Mouse (Mus musculus) midbrain, embryonic 13.5 days (tissue): Measurements from ENCODE around the gene Spns3. TPM values are rescaled to one million over a fixed set of nuclear protein-coding genes. Genes with fewer than 3 reads are reported as not detected.

ENCODE experiments used
- ATAC-seq: fragments of 200-750 bp; cut with Nextera tagmentation; 2 replicates; pipeline ENCODE4 v1.8.0; 2017; ENCODE audit warnings: mild to moderate bottlenecking, moderate TSS enrichment, moderate library complexity
- H3K27ac ChIP-seq: fragments of 300-500 bp; sonication (generic); 2 replicates; pipeline ENCODE4 v1.5.1; 2015; ENCODE audit warnings: inconsistent platforms, mild to moderate bottlenecking, moderate library complexity
- H3K27me3 ChIP-seq: fragments of 300-500 bp; sonication (generic); 2 replicates; pipeline ENCODE4 v1.6.1; 2015; ENCODE audit warnings: mild to moderate bottlenecking, inconsistent platforms
- H3K36me3 ChIP-seq: fragments of 300-500 bp; sonication (generic); 2 replicates; pipeline ENCODE4 v1.6.1; 2015; ENCODE audit warnings: mild to moderate bottlenecking, inconsistent platforms
- H3K4me1 ChIP-seq: fragments of 300-500 bp; sonication (generic); replicated peaks from 2 replicates; pipeline ENCODE4 v1.6.1; 2015; ENCODE audit warnings: inconsistent platforms
- H3K4me2 ChIP-seq: fragments of 300-500 bp; sonication (generic); replicated peaks from 2 replicates; pipeline ENCODE4 v1.6.1; 2015; ENCODE audit warnings: moderate library complexity, mild to moderate bottlenecking, inconsistent platforms
- H3K4me3 ChIP-seq: fragments of 300-500 bp; sonication (generic); replicated peaks from 2 replicates; pipeline ENCODE4 v1.5.1; 2015; ENCODE audit warnings: mild to moderate bottlenecking, inconsistent platforms
- H3K9ac ChIP-seq: fragments of 300-500 bp; sonication (generic); replicated peaks from 2 replicates; pipeline ENCODE4 v1.6.1; 2015; ENCODE audit warnings: mild to moderate bottlenecking, inconsistent platforms
- H3K9me3 ChIP-seq: fragments of 300-500 bp; sonication (generic); 2 replicates; pipeline ENCODE4 v1.6.1; 2016; ENCODE audit warnings: mild to moderate bottlenecking, inconsistent platforms
- WGBS: fragments of 180-500 bp; shearing (Covaris S2); methylation state at CpG from one replicate; pipeline ENCODE4 v1.1.7; 2015; 5-methylcytosine and 5-hydroxymethylcytosine counted together
- polyA plus RNA-seq: library from polyadenylated mRNA; unstranded; fragments of >200 nt; fragmentation: Nextera tagmentation; extraction: Ambion mirVana; gene quantifications from 2 replicates; pipeline ENCODE4 v1.2.1, GENCODE M21; 2015

Gene Spns3
- polyA plus RNA-seq, 1 experiment from 2014 or later = not detected

DNA sequence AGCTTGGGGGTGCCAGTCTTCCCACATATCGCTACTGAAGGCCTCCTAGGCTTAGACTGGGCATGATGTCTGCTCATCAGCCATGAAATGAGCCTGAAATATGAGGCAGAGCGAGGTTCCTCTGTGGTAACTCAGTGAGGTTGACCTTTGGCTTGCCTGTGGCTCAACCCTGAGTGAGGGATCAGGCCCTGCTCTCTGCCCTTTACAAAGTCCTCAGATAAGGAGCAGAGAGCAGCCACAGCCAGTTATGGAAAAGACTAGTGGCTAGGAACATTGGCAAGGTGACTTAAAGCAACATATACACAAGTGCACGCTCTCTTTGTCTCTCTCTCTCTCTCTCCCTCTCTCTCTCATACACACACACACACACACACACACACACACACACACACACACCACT, 75.4 kb downstream of the Spns3 start:
- Histone ChIP-seq H3K4me2 (no peak overlapping the region), H3K4me1 (peaks cover 29% of the 10 kb centered on the region), H3K4me3 (no peak overlapping the region), H3K36me3 (peaks cover 20% of the 10 kb centered on the region), H3K9me3 (no peaks in the 10 kb centered on the region), H3K27ac (no peak overlapping the region), H3K9ac (no peak overlapping the region), H3K27me3 (no peaks in the 10 kb centered on the region)
- WGBS = 81% methylated on average over 3 of the region's 3 CpGs
- no peak for ATAC-seq

GRCm38 (mm10) chr11:72473540-72473939, 76.8 kb downstream of the Spns3 start:
- Histone ChIP-seq H3K4me3 (no peak overlapping the region), H3K9me3 (no peaks in the 10 kb centered on the region), H3K9ac (no peak overlapping the region), H3K36me3 (peaks cover 20% of the 10 kb centered on the region), H3K27me3 (no peaks in the 10 kb centered on the region), H3K4me1 (peaks cover 39% of the 10 kb centered on the region), H3K4me2 (no peak overlapping the region), H3K27ac (no peak overlapping the region)
- 95% methylated on average over 4 of the region's 4 CpGs for WGBS
- ATAC-seq = no peak

DNA sequence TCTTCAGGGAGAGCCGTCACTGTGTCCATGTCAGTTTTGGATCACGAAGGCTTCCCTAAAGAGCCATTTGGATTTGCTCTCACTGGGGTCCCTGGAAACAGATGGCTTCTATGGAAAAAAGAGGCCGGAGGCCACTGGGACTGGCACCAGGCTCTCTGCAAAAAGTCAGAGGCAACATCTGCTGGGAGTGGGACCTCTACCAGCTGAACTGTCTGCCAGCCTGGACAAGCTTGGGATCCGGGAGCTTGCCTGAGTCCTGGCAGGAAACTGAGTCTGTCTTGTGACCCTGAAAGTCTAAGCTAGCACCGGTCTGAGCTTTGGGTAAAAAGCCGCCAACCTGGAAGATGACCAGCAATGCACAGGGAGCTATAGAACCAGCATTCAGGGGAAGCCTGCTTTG, 78.9 kb downstream of the Spns3 start:
- H3K27ac ChIP-seq = no peak overlapping the region
- no peak overlapping the region for H3K4me2 ChIP-seq
- WGBS = 87% methylated on average over 6 of the region's 6 CpGs
- H3K9ac ChIP-seq = no peak overlapping the region
- H3K4me3 ChIP-seq = no peak overlapping the region
- peaks cover 37% of the 10 kb centered on the region for H3K4me1 ChIP-seq
- H3K9me3 ChIP-seq = no peaks in the 10 kb centered on the region
- H3K27me3 ChIP-seq = no peaks in the 10 kb centered on the region
- peaks cover 20% of the 10 kb centered on the region for H3K36me3 ChIP-seq
- no peak for ATAC-seq

- no peaks in the 10 kb centered on the region for H3K27me3 ChIP-seq
- no peak overlapping the region for H3K9ac ChIP-seq
- ATAC-seq = no peak
- no peak overlapping the region for H3K4me3 ChIP-seq
- H3K27ac ChIP-seq = no peak overlapping the region
- H3K4me2 ChIP-seq = no peak overlapping the region
- peaks cover 32% of the 10 kb centered on the region for H3K4me1 ChIP-seq
- peaks cover 20% of the 10 kb centered on the region for H3K36me3 ChIP-seq
- H3K9me3 ChIP-seq = no peaks in the 10 kb centered on the region
- 77% methylated on average over 4 of the region's 4 CpGs for WGBS
Measured at GRCm38 (mm10) chr11:72470004-72470403, 80.3 kb downstream of the Spns3 start.

DNA sequence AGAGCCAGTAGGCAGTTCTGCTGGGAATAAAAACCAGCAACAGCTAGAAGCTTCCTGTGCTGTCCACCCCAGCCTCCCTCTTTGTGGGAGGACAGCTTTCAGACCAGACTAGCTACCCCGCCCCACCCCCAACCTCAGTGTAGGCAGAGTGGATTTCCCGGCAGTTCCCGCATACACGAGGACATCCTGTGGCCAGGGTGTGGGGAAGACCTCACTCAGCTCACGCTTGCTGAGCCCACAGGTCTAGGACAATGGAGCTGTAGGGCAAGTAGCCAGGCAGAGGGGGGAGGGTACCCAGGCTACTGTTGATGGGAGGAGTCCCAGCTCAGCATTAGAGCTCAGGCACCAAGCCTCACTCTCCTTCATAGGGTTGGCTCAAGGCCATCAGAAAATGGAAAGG, 81.1 kb downstream of the Spns3 start:
- ATAC-seq = peak; percentile 57
- H3K9ac ChIP-seq = peak overlapping the region; percentile 10; the same call in 1 of the 2 replicates
- 27% methylated on average over 5 of the region's 5 CpGs for WGBS
- H3K9me3 ChIP-seq = no peaks in the 10 kb centered on the region
- H3K36me3 ChIP-seq = peaks cover 17% of the 10 kb centered on the region
- H3K4me2 ChIP-seq = no peak overlapping the region
- peak overlapping the region; percentile 3; the same call in 1 of the 2 replicates for H3K27ac ChIP-seq
- no peaks in the 10 kb centered on the region for H3K27me3 ChIP-seq
- no peak overlapping the region for H3K4me3 ChIP-seq
- H3K4me1 ChIP-seq = peaks cover 32% of the 10 kb centered on the region

- no peak for ATAC-seq
- Histone ChIP-seq H3K9ac (no peak overlapping the region), H3K4me3 (no peak overlapping the region), H3K4me1 (peaks cover 32% of the 10 kb centered on the region), H3K27me3 (no peaks in the 10 kb centered on the region), H3K27ac (0 out of 2 replicates have a peak overlapping the region, but pooled peaks have one; percentile 3), H3K36me3 (peaks cover 15% of the 10 kb centered on the region), H3K4me2 (no peak overlapping the region), H3K9me3 (no peaks in the 10 kb centered on the region)
- 75% methylated on average over 5 of the region's 5 CpGs for WGBS
Measured at GRCm38 (mm10) chr11:72468525-72468924, 81.8 kb downstream of the Spns3 start.

DNA sequence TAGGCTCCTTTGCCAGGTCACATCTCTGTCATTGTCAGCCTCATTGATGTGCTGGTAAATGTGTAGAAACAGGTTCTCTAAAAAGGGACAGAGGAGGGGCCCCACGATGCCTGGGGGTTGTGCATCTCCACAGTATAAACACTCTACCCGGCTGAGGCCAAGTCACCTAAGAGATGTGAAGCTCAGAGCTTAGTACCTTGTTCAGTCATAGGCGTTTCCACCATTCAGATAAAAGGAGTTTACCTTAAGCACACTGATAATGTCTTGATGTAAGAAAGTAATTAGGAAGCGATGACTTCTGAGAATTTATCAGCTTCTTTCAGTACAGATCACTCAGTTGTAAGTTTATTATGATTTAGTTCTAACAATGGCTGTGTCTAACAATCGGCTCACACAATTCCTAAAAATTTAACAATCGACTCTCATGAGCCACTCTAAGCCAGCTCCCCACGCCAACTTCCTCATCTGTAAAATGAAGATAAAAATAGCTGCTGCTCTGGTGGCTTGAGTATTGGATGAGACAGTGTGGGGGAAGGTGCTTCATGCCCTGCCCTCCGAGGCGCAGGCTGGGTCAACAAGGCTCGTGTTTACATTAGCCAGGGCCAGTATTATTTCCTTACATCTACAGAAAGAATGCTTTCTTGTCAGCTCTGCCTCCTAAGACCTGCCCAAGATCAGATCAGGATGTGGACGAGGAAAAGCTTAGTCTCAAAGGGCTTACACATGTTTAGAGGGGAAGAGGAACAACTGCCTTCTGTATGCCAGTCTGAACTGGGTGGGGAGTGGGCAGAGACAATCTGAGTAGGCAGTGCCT, 83.4 kb downstream of the Spns3 start:
- no peak for ATAC-seq
- H3K4me2 ChIP-seq = no peak overlapping the region
- peaks cover 38% of the 10 kb centered on the region for H3K4me1 ChIP-seq
- no peaks in the 10 kb centered on the region for H3K27me3 ChIP-seq
- 66% methylated on average over 11 of the region's 11 CpGs for WGBS
- H3K9ac ChIP-seq = no peak overlapping the region
- no peaks in the 10 kb centered on the region for H3K9me3 ChIP-seq
- H3K27ac ChIP-seq = peak overlapping the region; percentile 55; the same call in 1 of the 2 replicates
- H3K4me3 ChIP-seq = no peak overlapping the region
- peaks cover 18% of the 10 kb centered on the region for H3K36me3 ChIP-seq

GRCm38 (mm10) chr11:72465978-72466693, 84.2 kb downstream of the Spns3 start:
- peak; percentile 15 for ATAC-seq
- 66% methylated on average over 11 of the region's 11 CpGs for WGBS

DNA sequence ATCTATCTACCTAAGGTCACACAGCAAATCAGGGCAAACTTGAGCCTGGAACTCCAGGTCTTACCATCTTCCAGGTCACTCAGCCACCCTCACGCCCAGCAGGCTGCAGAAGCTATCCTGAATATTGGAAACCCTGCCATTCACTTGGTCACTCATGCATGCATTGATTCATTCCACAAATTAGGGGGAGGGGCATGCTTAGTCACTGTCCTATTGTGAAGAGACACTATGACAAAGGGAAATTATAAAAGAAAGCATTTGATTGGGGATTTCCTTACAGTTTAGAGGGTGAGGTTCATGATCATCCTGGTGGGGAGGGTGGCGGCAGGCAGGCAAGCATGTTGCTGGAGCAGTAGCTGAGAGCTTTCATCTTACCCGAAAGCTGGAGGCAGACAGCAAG, 85.5 kb downstream of the Spns3 start:
- Histone ChIP-seq H3K9ac (no peak overlapping the region), H3K27ac (no peak overlapping the region), H3K9me3 (no peaks in the 10 kb centered on the region), H3K4me2 (no peak overlapping the region), H3K36me3 (peaks cover 25% of the 10 kb centered on the region), H3K4me1 (peaks cover 40% of the 10 kb centered on the region), H3K27me3 (no peaks in the 10 kb centered on the region), H3K4me3 (no peak overlapping the region)
- WGBS = 39% methylated on average over 3 of the region's 3 CpGs
- ATAC-seq = no peak

More at GRCm38 (mm10) chr11:72465978-72466693, 84.2 kb downstream of the Spns3 start:
- Histone ChIP-seq H3K4me1 (peaks cover 40% of the 10 kb centered on the region), H3K4me2 (no peak overlapping the region), H3K27ac (0 out of 2 replicates have a peak overlapping the region, but pooled peaks have one; percentile 35), H3K4me3 (no peak overlapping the region), H3K9ac (no peak overlapping the region), H3K9me3 (no peaks in the 10 kb centered on the region), H3K27me3 (no peaks in the 10 kb centered on the region), H3K36me3 (peaks cover 18% of the 10 kb centered on the region)

DNA sequence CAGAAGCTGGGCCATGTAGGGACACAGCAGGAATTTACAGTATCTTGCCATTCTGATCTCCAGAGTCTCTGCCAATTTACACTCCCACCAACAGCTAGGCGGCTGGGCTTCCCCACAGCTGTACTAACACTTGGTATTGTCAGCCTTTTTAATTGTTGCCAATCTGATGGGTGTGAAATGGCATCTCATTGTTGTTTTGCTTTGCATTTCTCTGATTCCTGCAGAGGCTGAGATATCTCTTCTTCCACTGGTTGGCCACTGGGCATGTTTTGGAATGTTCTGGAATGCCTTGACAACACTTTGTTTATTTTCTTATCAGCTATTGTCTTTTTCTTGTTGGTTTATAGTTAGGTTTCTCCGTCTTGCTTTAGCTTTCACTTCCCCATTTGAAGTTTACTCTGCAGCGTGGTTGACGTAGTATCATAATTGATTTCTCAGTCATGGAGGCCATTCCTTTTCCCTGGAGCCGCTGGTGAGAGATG, 88.8 kb downstream of the Spns3 start:
- ATAC-seq = no peak
- H3K36me3 ChIP-seq = peaks cover 40% of the 10 kb centered on the region
- H3K4me2 ChIP-seq = no peak overlapping the region
- no peak overlapping the region for H3K4me3 ChIP-seq
- no peaks in the 10 kb centered on the region for H3K27me3 ChIP-seq
- 61% methylated on average over 5 of the region's 5 CpGs for WGBS
- no peak overlapping the region for H3K9ac ChIP-seq
- H3K4me1 ChIP-seq = peaks cover 15% of the 10 kb centered on the region
- H3K9me3 ChIP-seq = no peaks in the 10 kb centered on the region
- no peak overlapping the region for H3K27ac ChIP-seq

- Histone ChIP-seq H3K27ac (no peak overlapping the region), H3K4me2 (no peak overlapping the region), H3K27me3 (no peaks in the 10 kb centered on the region), H3K4me1 (peaks cover 14% of the 10 kb centered on the region), H3K36me3 (peaks cover 48% of the 10 kb centered on the region), H3K9ac (no peak overlapping the region), H3K4me3 (no peak overlapping the region), H3K9me3 (no peaks in the 10 kb centered on the region)
- ATAC-seq = no peak
- 78% methylated on average over 3 of the region's 3 CpGs for WGBS
Measured at GRCm38 (mm10) chr11:72458502-72458901, 91.8 kb downstream of the Spns3 start.

- H3K36me3 ChIP-seq = peaks cover 48% of the 10 kb centered on the region
- WGBS = 79% methylated on average over 12 of the region's 12 CpGs
Measured at GRCm38 (mm10) chr11:72457995-72458496, 92.3 kb downstream of the Spns3 start.

More at GRCm38 (mm10) chr11:72457995-72458496, 92.3 kb downstream of the Spns3 start:
- no peak for ATAC-seq
- Histone ChIP-seq H3K27ac (no peak overlapping the region), H3K27me3 (no peaks in the 10 kb centered on the region), H3K9me3 (no peaks in the 10 kb centered on the region), H3K4me3 (no peak overlapping the region), H3K4me2 (no peak overlapping the region), H3K9ac (no peak overlapping the region), H3K4me1 (peaks cover 14% of the 10 kb centered on the region)
